Mouse (Mus musculus): Measurements from ENCODE around the gene Pde4d.

Gene Pde4d

DNA sequence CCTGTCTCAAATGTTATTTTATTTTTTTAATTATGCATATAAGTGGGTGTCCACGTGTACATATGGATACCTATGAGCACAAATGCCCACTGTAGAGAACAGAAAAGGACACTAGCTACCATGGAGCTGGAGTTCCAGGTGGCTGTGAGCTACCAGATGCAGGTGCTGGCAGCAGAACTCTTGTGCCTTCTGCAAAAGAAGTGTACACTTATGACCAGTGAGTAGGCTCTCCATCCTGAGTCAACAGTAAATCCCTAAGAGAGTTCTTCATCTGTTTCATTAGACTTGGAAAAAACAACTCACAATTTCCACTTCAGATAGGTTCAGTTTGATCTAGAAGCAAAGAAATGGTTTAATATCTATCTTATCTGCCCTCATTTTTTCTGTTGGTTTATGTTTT is 881.8 kb downstream of the Pde4d start:
- no peak for DNase-seq

DNA sequence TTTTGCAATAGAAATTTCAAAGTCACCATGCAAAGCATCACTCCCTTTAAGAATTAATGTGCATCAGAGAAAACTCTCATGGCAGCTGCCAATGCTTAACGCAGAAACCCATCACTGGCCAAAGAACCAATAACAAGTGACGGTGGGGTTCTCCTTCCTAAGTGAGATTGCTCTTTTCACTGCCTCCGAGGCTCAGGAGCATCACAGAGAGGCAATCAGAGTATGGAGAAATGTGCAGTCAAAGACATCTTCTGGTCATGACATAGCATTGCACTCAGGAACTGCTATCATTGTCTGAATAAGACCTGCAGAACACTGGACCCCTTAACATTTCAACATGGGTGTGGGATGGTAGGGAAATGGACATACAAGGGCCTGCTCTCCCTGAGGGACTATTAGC is 892.2 kb downstream of the Pde4d start:
- DNase-seq, result no peak

DNA sequence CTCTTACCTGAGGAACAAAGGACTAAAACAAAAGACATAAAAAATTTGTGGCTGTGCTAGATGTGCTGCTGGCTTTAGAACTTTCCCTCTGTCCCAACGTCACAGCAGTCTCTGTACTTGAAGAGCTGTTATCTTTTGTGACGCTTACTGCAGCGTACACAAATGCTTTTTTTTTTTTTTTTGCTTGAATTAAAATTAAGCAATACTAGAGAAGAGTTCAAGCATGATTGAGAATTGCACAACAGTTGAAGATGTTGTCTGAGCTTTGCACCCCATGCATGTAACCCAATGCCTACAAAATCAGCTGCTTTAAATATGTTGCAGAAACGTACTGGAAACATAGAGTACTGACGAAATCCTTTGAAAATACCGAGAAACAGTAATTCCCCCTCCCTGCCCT is 892.7 kb downstream of the Pde4d start:
- DNase-seq, result no peak

DNA sequence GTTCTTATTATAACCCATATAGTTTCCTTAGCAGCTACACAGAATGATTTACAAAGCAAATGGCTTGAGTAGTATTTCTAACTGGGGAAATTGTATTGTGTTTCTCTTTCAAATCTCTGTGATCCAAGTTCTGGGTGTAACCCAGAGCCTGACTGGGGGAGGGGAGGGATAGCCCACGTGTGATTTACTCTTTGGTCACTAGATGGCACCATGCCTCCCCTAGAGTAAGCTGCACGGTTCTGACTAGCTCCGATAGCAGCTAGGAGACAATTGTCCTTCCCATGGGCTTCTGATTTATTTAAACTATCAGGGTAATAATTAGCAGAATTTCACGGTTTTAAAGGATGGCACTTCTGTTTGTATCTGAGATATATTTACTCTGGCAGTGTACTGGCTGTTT is 893.8 kb downstream of the Pde4d start:
- DNase-seq, result peak; percentile 76

DNA sequence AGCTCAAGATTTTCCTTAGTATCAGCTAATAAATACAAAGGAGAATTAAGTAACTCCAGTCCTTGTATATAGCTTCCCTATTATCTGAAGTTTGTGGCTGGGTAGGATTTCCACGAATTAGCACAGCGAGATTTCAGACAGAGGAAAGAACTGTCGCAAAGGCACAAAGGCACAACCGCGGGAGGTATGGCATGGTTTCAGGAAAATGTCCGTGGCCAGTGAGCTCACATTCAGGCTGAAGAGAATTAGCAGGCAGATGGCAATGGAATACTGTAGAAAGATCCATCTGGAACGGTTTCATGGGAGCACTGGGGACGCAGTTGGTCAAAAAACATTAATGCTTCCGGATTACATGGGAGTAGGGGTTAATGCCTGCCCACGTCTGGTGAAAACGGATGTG is 898.0 kb downstream of the Pde4d start:
- peak; percentile 93 for DNase-seq

DNA sequence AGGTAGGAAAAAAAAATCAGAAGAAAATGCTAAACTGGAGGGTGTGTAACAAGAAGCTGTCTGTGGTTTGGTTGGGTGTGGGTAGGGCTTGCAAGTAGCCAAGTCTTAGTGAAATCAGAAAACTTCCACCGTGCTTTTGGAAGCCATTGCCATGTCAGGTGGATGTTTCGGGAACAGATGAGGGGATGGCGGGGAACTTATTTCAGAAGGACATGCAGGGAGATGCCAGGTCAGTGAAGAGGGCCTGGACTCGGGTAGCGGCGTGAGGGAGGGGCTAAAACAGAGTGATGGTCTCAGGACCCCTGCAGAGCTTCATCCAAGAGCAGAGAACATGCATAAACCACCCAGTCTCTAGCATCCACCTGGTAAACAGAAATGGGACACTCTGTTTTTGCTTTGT is 898.6 kb downstream of the Pde4d start:
- peak; percentile 58 for DNase-seq

DNA sequence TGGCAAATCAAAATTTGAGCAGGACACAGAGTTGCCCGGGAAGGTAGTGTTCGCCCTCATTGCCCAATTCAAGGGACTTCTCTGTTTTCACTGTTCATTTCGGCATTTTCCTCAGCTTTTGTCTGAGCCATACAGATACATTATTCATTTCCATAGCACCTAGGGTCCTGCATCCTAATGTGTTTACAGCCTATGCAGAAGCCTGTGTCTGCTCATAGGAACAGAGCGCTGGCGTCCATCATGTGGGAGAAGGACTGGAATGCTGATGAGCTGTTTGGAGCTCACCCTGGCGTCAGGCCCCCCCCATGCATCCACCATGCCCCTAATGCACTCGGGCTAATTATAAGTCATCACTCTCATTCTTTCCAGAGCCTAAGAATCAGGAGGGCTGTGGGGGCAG is 900.4 kb downstream of the Pde4d start:
- DNase-seq, result no peak

DNA sequence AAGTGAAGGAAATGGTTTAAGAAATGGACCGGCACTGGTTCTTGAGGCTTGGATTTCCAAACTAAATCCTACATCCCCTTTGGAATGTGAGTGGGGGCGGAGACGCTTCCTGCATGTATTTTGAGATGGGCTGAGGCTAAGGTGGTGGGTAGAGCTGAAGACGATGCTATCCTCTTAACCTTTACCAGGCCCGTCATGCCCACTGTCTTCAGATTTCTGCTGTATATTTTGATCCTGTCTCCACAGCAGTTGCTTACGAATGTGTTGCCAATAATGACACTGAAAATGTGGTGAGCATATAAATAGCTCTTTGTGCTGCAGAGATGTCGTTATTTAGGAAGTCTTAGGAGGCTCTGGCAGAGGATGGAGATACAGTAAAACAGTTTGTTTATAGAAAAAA is 904.3 kb downstream of the Pde4d start:
- DNase-seq, result no peak

DNA sequence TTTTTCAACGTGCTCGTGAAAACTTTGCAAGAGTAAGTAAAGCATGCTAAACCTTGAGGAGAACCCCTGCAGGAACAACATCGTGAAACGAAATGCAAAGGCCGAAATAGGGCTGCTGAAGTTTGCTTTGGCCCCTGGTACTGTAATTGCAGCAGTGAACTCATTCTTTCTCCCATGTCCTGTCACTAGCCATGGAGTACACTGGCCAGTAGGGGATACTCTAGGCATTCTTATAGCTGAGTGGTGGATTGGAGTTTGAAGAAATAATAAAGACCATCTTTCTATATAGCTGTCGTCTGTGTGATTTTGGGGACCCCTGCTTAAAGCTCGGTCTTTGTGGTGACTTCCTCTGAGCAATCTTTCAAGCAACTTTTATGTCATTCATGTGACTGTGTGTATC is 906.5 kb downstream of the Pde4d start:
- DNase-seq, result no peak

DNA sequence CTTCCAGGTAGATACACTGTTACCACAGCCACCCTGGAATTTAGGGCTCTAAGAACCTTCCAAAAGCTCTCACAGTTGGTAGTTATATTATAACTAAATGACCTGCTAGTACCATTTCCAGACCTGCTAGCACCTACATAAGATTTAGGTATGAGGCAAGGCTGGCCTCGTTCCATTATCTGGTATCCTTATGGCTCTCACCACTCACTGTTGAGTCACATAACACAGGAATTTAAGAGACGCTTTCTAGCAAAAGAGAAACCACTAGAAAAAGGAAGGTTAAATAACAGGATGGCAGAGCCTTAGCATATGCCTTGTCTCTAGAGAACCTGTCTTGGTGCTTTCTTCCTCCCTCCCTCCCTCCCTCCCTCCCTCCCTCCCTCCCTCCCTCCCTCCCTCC is 910.2 kb downstream of the Pde4d start:
- DNase-seq, result no peak

DNA sequence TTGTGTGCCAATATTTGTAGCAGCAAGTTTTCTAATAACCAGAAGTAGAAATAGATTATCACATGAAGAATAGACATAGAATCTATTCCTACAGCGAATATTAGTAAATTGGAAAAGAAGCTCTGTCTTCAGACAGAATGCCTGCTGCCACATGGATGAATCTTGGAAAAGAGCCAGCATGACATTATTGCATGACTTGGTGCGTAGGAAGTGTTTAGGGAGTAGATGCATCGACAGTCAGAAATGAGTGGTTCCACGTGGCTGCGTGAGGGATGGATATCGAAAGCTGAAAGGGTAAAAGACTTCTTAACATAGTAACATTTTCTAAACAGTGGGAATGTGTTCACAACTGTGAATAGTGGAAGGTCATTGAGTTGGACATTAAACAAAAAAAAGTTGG is 912.6 kb downstream of the Pde4d start:
- DNase-seq, result no peak

DNA sequence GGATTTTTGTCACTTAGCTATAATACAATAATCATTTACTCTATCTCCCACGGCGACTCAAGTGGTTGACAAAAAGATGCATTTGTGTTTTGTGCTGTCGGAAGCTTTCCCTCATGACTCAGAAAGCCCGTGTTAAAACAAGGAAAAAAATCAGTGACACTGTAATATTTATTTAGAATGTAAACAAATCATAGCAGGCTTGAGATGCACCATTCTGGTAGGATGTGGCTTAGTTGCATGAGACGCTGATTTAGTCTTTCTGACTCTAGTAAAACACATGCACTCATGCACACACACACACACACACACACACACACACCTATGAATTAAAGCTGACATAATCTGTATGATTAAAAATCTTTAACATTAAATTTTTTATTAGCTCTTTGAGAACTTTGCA is 924.7 kb downstream of the Pde4d start:
- DNase-seq, result no peak

DNA sequence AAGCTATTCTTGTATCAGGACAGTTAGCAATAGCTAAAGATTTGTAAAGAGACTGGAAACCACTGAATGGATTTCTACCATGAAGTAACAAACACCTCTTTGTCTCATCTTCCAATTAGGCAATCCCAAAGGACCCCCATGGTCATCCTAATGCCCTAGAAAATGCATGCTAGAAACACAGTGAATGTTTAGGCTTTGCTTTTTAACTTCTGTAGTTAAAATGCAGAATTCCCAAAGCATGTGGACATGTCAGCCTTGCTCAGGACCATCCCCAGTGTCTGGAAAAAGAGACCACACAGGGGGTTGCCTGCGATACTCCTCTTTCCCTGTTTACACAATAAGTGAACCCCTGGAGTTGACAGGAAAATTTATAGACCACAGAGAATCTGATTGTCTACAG is 926.9 kb downstream of the Pde4d start:
- DNase-seq, result no peak

DNA sequence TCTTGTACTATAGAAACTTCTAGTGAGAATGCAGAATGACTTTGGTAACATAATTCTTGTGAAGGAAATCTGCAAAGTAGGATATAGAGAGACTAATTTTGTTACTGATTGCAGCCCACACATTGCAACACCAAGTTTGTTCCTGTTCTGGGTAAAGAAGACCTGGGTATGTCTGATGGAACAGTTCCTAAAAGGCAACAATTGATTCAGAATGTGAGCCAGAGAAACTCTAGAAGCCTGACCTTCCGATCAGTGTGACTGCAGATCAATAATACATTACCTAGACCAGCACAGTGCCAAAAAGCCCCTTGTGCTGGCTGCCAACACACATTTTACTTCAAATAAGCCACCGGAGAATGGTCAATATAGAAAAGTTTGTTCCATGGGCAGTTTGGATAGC is 930.4 kb downstream of the Pde4d start:
- DNase-seq, result no peak

DNA sequence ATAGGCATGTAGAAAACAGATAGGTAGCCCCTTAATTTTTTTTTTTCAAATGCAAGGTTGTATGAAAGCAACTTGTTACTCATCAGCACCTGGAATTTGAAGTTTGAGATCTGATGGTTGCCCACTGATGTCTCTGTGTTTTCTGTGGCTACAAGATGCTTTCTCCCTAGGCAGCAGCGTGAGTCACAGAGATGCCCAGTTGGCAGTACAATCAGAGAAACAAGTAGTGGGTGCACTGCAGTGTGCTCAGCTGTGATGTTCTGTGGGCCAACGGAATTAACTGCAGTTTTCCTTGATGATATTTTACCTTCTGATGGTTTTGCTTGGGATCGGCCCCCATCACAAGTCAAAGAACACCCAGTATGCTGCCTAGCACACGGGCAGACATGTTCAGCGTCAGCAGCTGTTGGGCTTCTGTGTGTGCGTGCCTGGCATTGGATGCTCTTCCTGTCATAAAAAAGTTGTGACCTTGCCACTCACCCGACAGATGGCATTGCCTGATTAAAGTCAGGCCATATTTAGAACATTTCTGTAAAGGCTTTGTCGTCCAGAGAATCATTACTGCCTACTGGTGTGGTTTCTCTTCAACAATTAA is 939.0 kb downstream of the Pde4d start:
- DNase-seq, result peak; percentile 45

DNA sequence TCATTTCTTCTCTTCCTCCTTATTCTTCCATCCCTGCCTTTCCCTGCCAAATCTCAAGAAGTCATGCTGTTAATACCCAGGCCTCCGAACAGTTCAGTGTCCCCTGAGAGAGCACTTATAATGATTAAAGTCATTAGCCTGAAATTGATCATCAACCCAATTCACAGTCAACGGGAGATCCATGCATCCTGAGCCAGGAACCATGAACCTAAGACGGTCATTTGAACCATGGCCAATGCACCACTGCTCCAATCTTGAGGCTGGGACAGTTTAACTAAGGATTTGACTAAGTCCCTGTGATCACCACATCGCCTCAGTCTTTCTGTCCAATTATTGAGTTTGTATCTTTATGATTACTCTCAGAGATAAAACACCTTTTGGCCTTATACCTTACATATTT is 952.6 kb downstream of the Pde4d start:
- DNase-seq, result no peak

DNA sequence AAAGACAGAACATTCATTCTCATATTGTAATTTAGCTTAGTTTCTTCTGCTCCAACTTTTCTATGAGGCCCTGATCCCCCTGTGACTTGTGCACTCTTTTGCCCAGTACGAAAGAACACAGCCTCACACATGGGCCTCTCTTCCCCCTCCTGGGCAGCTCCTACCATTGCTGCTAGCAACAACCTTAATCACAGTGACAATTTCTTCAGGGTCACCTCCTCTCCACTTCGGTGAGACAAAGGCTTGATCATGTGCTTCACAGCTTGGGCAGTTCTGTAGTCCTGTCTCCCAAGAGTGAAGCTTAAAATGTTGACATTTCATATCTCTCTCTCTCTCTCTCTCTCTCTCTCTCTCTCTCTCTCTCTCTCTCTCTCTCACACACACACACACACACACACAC is 953.2 kb downstream of the Pde4d start:
- DNase-seq, result no peak

DNA sequence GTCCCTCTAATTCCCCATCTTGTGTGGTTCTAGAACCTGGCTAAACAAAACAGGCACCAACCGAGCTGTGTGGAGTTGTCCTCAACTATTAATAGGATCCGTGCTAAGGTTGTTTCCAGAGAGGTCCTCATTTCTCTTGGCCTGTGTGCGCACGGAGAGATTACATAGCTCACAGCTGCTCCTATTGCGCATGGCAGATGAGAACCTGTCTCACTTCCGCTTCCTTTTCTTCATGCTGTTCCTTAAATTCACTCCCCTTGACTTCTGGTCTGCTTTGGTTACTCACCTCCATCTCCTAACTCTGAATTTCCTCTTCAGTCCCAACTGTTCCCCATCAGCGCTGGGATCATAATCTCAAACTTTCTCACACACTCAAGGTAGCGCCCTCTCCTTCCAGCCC is 956.6 kb downstream of the Pde4d start:
- DNase-seq, result no peak

DNA sequence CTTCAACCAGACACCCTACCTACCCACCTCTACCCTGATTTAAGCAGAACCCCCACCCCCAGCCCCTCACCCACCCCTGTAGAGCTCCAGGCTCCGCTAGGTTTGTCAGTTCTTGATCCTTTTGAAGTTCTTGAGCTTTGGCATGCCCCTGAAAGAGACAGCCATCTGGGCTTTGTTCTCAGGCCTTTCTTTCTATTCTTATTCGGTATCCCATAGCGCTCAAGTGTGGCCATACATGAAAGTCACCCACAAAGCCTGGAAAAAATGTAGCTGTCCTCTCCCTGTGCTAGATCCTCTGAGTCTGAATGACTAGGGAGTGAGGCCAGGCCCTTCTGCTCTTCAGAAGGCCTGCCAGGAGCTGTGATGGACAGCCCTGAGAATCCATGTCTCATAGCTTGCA is 957.6 kb downstream of the Pde4d start:
- no peak for DNase-seq

DNA sequence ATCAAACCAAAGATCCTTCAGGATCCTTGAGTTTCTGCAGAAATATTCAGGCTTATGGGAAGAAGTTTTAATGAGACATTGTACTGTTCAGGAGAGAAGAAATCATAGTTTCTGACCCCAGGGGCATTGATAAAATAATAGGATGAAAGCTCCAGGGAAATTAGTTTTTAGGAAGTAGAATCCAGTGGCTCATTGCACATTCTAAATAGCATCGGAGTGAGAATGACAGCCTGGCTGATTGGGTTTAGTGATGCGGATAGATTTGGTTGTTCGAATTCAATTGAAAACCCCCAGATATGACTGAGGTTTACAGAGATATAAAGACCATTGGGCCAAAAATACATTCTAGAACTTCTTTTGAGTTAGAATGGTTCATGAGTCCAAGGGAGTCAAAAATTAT is 970.7 kb downstream of the Pde4d start:
- DNase-seq, result no peak

DNA sequence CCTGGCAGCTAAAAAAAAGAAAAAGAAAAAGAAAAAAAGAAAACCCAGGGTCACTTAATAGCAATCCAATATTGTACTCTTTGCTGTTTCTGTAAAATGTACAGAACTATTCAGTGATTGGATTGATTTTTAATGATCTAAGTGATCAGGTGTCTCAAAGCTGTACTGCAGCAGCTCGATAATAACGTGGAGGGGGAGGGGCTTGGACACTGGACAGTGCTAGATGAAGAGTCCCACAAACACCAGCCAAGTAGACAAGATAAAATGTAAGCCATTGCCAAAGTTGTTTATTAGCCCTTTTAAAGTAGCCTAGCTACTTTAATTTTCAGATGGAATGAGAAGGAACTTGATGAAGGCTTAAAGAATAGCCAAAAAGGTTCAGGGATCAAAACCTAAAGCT is 975.2 kb downstream of the Pde4d start:
- DNase-seq, result no peak

DNA sequence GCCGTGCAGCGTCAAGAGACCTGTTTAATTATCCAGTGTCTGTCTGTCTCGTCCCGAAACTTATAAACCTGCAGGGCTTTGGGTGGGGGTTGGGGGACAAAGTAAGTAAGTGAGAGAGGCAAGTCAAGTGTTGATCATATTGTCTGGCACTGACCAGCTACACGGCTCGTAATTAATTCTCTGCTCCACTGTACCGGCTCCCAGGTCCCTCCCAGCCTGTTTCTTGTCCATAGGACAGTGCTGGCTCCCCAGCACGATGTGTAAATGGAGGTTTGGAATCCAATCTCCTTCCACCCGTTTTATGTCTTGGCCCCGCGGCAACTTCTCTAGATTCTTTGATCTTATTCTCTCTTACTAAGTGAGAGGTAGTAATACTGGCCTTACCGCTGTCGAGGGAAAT is 975.8 kb downstream of the Pde4d start:
- DNase-seq, result no peak

DNA sequence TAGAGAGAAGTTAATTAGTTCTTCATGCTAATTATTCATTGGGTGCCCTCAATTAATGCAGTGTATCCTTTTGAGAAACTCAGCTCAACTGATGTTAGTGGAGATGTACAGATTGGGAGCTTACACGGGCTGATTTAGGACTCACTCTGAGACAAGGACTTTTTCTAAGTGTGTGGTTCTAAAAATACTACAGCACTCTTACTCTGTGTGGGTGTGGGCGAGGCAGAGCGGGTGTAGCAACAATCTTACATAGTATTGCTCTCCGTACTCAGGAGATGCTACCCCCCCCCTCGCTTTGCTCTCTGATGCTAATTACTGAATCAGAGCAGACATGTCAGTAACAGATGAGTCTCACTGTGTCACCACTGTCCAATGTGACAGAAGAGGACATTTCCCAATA is 976.3 kb downstream of the Pde4d start:
- DNase-seq, result no peak

DNA sequence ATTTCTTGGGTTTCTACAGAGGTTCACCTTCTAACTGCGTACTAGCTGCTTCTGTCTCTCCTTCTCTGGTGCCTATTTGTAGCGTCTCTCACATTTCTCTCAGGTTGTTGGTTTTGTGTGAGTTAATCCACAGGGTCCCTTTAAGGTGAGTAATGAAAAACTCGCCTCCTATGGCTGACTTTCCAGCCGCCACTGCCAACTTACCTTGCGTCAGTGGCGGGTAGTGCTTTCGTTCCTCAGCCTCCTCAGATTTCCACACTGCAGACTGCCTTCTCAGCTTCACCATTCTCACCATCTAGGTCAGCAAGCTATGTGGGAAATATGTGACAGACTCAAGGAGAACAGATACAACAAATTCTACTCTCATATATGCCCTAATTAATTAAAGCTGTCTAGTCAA is 977.8 kb downstream of the Pde4d start:
- no peak for DNase-seq

DNA sequence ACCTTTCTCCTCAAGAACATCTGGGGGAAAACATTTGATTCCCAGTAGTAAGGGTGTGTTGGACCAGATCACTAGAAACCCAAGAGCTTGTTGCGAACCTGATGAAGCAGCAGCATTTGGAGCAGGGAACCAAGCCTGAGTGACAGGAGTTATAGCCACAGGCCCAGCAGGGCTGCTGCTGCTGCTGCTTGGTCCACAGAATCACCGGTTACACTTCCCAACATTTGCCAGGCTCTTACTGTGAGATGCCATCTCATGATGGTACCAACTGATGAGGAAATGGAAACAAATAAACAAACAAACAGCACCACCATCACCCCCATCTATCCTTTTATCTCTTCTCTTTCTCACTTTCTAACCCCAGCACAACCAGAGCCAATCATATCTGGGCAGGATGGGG is 979.8 kb downstream of the Pde4d start:
- DNase-seq, result no peak

DNA sequence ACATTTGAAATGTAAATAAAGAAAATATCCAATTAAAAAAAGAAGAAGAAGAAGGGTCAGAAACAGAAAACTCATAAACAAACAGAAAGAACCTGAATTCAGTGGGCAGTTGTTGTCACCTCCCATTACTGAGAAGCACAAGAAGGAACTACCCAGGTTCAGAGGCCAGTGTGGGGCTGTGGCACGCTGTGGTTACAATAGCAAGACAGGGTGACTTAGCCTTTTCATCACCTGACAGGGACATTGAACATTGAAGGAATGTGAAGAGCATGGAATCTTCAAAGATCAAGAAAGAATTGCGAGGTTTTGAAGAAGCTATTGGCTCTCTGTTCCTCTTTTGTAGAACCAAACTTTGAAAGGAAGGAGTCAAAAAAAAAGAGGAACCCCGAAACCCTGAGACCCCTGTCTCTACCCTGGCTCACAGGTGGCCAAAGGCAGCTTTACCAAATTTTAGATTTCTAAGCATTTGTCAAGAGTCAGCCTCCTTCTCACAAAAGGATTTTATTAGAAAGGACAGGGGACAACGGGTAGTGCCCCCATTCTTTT is 987.6 kb downstream of the Pde4d start:
- DNase-seq, result no peak
